Mouse (Mus musculus) spleen, adult 12 weeks (tissue): ENCODE measurements around the gene Mctp1.
"Not testable (repeated sequence)": the region's sequence is repeated elsewhere in the genome, so short reads cannot be mapped to it uniquely, and the experiment has no call there.

Source experiments
- DNase-seq: peaks from one replicate; pipeline ENCODE4 v3.0.0; 2022; ENCODE audit warnings: low spot score

Mctp1 gene

DNA sequence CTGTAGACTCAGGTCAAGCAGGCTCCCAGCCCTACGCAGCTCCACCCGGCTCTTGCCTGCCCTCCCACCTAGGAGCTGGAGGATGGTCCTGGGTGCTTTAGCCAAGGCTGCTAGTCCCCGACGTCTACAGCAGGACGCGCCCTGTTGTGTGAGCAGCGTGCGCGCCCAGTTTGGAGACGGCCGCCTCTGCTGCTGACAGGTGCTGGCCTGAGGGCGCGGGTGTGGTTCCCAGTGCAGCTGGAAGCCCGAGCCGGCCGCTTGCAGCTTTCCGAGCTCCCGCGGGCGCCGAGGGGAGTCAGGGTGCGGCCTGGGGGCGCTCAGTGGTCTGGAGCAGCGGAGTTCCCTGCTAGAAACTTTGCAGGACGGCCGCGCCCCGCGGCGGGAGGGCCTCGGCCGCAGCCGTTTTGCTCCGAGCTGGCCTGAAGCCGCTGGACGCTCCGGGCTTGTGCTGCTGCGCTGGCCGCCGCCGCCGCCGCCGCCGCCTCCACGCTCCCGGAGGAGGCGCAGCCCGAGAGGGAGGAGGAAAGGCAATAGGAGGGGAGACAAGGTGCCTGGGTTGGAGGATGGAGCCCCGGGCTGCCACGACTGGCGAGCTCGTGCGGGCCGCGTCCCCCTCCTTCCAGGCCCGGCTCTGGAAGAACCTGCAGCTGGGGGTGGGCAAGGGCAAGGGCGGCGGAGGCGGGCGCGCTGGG, at the start of gene Mctp1:
Gene Mctp1, plus strand, starts transcription at position 564 of the 692 bp plus-strand sequence.
- DNase-seq, result no peak

DNA sequence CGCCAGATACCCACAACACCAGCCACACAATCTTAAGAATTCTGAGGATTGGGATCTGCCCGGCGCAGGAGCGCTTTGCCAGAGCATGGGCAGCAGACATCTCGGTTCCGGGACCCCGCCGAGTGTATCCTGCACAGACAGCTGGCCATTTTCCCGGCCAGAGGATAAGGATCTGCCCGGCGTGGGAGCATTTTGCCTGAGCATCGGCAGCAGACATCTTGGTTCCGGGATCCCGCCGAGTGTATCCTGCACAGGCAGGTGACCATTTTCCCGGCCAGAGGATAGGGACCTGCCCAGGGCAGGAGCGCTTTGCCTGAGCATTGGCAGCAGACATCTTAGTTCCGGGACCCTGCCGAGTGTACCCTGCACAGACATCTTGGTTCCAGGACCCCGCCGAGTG, 38.4 kb upstream of the Mctp1 start:
- not testable (repeated sequence) for DNase-seq

DNA sequence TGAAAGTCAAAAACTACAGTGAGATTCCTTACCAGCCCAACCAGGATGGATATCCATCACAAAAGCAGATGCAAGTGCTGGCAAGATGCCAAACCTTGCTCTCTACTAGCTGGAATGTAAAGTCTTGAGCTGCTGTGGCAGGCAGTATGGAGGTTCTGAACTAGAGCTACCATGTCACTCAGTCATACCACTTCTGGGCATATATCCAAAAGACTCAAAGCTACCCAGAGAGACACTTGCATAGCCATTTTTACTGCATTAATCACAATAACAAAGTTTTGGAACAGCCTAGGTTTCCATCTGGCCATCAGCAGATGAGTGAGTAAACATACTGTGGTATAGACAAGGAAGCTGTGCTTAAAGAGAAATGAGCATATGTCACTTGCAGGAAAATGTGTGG, 25.6 kb upstream of the Mctp1 start:
- no peak for DNase-seq

DNA sequence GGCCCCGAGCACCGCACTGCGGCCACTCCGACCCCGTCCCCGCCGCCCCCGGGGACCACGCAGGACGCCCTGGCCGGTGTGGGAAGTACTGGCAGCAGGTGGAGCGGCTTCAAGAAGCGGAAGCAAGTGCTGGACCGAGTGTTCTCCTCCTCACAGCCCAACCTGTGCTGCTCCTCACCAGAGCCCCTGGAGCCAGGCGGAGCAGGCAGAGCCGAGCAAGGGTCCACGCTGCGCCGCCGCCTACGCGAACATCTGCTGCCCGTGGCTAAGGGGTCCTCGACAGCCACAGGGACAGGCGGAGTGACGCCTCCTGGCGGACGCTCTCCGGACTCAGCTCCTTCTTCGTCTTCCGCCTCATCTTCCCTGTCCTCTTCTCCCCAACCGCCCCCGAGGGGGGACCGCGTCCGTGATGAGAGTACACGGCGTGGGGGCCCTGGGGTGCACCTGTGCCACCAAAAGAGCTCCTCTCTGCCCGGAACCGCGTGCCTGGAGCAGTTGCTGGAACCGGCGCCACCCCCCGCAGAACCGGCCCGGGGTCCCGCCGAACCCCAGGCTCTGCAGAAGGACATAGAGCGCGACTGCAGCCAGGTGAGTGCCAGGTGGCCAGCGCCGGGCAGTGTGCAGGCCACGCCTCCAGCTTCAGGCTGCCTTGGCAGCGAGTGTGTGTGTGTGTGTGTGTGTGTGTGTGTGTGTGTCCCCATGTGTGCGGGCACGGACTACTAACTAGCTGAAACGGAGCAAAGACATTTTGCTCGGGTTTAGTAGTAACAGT, 515 bp downstream of the Mctp1 start:
- no peak for DNase-seq

DNA sequence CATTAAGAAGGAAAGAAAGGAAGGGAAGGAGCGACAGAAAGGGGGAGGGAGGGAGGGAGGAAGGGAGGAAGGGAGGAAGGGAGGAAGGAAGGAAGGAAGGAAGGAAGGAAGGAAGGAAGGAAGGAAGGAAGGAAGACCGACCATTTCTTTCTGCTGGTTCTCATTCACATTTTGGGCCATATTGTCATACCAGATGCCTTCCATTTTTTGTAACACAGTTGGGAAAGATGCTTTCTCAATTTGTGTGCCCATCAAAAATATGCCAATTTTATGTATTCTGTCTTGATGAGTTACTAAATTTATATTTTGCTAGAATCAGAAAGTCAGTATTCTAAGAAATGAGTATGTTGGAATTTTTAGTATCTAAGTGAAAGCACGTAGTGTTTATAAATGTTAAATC, 4.3 kb downstream of the Mctp1 start:
- no peak for DNase-seq

DNA sequence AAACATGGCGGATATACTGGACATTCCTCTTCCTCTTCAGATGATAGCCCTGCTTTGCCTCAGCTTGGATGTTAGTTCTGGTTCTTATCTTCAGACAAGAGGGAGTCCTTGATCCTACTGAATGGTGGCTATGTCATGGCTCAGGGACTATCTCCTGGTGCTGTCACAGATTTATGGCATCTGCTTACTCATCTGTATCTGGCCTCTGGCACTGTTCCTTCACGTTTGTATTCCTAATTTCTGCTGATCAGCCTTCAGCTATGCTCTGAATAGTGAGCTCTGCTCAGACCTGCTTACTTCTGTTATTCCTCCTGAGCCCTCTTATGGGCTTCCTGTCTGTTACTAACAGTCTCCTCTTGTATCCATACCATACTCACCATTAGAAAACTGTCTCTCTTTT, 7.6 kb downstream of the Mctp1 start:
- DNase-seq, result no peak

DNA sequence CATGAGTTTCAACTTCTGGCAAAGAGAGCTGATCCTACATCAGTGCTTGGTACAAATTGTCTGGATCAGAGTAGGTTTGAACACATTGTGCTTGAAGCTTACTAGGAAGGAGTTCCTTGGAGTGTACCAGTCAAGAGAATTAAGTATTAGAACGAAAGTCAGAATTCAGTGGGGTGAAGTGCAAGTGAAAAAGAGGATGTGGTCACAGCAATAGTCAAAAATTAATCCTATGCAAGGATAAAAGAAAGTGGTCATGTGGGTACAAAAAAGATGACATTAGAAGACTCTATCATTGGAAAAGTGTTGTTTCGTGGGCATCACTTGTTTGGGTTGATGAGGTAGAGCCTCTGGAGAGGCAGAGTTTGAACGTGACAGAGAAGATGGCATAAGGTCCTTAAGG, 8.8 kb downstream of the Mctp1 start:
- no peak for DNase-seq

DNA sequence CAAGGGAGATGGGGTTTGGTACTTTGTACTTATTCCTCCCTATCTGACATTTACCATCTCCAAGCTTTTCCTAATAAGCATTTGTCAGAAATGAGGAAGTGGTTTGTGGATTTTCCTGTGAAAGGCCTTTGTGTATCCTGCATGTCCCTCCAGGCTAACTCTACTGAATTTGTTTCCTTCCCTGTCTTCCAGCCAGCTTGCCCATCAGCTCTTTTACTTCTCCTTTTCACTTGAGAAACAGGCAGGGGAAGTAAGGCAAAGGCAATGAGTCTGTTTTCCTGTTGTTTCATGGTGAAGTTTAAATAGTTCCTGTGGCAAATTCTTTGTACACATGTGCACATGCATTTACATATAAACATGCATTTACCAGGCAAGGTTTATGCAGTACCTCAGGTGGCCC, 11.6 kb downstream of the Mctp1 start:
- no peak for DNase-seq

DNA sequence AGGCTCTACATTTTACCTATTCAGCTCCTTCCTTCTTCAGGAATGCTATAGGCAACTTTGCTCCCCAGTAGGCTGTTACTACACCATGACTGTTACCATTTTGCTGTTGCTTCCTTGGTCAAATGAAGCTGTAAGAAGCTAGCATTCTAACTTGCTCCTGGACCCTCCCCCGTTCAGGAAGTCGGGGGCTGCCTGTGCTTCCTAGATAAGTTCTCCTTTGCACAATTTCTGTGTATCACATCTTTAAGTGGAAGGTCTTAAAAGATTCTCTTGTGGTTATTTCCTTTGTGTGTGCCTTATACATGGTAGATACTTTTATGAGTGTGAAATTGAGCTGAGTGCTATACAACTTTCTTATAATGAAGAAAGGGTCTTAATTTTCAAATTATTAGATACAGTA, 25.0 kb downstream of the Mctp1 start:
- no peak for DNase-seq

DNA sequence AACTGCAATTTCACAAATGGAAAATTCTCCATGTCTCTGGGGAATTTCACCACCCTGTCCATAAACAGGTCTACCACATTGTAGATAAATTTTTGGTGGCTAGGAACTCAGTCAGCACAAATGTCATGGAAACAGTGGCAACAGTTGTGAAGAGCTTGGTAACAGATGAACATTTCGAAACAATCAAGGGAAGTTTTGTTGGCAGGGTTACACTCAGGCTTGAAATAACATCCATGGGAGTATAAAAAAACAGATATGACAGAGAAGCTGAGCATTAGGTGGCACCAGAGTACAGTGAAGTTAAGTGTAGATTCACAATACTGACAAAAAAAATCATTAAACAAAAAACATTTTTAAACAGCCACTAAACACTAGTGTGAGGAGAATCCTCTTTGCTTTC, 26.3 kb downstream of the Mctp1 start:
- no peak for DNase-seq

DNA sequence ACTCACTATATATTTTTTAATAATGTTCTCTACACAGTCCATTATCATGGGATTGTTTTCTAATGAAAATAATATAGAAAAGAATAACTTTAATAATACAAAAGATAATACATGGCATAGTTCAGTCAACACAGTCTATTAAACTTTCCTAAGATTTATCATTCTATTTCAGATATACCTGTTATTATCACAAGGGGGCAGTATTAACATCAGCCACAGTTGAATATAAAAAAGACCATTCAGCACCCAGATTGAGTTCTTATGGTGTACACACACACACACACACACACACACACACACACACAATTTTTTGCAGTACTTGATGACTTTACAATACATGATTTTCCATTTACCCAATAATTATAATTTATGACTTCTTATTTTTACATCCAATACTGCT, 31.0 kb downstream of the Mctp1 start:
- no peak for DNase-seq

DNA sequence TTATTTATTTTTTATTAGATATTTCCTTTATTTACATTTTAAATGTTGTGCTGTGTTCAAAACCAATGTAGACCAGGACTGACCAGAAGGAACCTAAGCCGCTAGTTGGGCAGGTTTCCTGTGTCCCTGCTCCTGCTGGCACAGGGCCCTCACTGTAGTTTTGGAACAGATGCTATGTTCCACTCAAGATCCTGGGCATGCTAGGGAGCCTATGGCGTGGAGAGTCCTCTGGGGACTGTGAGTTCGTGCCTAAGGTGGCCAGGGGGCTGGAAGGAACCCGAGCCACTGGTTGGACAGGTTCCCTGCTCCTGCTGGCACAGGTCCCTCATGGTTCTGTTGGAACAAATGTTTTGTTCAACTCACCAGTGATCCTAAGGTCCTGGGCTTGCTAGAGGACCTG, 35.8 kb downstream of the Mctp1 start:
- no peak for DNase-seq

DNA sequence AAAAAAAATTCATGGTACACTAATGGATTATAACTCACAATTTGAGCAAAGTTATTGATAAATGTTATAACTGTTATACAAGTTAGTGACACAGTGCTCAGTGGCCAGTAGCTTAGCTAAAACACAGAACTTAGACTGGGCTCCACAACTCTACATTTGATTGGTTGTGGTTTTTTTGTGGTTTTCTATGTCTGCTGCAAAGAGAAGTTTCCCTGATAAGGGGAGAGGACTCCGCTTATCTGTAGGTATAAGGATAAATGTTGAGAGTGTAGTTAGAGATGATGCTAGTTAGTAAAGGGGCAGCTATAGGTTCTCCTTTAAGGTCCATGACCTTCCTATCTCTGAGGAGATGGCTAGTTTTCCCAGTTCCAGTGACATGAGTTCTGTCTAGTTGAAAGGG, 36.7 kb downstream of the Mctp1 start:
- DNase-seq, result no peak

DNA sequence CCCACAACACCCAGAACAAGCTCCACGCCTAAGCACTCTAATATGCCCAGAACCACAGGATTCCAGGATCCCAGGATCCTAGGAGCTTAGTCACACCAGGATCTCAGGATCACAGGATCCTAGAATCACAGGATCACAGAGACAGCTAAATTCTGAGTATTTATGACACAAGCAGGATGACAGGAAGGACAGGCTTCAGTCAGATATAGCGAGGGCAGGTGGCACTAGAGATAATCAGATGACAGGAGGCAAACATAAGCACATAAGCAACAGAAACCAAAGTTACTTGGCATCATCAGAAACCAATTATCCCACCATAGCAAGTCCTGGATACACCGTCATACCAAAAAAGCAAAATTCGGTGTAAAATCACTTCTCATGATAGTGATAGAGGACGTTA, 37.8 kb downstream of the Mctp1 start:
- no peak for DNase-seq

DNA sequence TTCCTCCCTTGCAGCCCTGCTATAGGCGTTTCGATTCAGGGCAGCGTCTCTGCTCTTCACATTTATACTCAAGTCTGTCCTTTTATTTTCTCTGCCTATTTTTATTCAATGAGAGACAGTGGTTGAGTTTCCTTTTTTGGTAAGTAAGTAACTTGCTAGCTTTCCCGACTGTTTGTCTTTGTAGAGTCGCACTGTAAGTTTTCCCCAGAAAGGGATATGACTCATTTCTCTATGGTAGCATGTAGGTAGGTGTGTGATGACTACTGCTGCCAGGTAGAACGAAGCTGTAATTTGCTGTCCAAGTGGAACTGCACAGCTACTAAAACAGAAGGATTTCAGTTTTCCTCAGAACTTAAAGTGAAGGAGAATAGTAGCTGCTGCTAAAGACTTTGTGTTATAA, 45.1 kb downstream of the Mctp1 start:
- DNase-seq, result no peak

DNA sequence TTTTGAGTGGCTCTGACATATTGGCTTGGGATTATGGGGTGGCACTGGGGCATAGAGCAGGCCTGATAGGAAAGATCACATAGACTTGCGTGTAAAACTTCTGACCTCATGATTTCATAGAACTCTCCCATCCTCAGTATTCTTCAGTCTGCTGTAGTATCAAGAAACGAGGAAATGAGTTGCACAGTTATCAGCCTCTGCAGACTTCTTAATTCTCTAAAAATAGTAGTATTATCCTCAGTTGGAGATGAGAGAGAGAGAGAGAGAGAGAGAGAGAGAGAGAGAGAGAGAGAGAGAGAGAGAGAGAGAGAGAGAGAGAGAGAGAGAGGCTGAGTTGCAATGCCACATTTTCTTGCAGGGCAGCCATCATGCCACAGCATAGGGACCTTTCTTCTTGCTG, 45.6 kb downstream of the Mctp1 start:
- no peak for DNase-seq

DNA sequence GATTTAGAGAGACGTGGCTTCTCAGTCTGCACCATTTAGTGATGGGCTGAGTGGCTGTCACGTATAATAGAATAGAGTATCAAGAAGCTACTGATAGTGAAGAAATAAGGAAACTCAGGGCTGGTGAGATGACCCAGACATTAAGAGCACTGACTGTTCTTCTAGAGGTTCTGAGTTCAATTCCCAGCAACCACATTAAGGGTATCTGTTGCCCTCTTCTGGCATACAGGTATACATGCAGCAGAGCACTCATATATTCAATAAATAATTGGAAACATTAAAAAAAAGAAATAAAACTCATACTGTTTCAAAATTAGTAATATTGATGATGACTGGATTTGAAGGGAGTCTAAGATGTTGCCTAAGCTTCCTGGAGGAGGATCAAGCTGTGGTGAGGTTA, 47.6 kb downstream of the Mctp1 start:
- DNase-seq, result no peak

DNA sequence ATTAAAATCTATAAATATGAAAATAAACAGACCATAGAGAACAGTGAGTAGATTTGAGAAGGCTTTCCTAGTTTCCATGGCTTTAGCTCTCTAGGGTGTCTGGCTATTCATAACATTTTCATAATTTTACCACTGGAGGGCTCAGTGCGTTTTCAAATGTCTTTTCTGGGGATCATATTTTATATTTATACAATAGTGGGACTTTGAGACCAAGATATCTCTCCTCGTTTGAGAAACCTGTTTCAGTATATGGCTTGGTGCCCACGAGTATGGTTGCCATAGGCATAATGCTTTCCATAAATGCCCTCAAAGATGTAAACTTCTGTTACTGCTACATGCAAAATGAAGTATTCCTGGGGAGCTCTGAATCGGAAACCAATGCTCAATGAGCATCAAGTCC, 49.1 kb downstream of the Mctp1 start:
- DNase-seq, result no peak

DNA sequence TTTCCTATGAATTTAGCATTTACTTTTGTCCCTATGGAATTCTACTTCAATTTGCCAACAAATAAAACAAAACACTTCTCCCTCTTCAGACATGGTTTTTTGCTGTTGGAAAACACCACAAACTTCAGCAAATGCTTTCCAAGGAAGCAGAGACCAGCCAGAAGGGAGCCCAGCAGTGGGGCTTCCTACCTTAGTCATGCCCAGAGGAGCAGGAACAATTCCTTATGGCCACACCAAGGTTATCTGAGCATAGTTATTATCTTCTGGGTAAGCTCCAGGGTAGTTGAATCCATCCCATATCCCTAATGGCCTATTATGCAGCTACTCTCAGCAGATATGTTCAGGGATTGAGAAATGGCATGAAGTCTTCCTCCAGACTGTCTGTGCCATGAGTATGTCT, 52.1 kb downstream of the Mctp1 start:
- DNase-seq, result no peak

DNA sequence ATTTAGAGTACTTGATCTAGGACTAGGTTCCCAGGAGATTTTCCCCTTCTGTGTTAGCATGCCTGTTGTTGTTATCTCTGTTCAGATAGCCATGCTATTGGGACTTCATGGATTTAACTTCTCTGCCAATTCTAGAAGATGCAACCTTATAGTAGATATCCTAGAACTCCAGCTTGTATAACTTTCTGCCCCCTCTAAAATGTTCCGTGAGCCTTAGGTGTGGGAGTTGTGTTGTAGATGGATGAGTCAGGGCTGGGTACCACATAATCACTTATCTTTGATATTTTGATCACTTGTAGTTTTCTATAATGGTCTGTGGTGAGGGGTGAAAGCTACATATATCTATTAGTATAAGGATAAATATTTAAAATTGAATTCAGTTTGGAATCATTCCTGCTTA, 54.4 kb downstream of the Mctp1 start:
- DNase-seq, result no peak

DNA sequence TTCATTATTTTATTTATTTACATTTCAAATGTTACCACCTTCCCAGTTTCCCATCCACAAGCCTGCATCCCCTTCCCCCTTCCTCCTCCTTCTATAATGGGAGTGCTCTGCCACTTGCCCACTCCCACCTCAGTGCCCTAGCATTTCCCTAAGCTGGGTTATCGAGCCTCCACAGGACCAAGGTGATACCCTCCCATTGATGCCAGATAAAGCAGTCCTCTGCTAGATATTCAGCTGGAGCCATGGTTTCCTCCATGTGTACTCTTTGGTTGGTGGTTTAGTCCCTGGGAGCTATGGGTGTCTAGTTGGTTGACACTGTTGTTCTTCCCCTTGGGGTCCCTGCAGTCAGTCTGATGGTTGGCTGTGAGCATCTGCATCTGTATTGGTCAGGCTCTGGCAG, 61.7 kb downstream of the Mctp1 start:
- DNase-seq, result no peak

DNA sequence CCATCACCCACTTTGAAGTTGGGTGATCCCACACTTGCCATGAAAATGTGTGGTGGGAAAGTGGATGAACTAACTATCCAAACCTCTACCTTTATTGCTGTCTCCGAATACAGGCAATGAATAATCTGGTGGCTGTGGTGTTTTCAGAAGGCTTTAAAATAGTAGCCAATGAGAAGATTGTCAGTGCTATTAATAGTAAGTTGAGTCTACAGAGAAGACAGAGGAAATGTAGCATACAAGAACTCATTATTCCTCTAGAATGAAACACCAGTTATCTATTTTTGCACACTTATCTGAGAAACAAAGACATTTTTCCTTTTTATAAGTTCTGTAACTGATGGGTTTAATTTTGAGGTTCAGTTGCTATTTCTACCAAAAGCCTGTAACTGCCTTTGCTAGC, 63.2 kb downstream of the Mctp1 start:
- no peak for DNase-seq

DNA sequence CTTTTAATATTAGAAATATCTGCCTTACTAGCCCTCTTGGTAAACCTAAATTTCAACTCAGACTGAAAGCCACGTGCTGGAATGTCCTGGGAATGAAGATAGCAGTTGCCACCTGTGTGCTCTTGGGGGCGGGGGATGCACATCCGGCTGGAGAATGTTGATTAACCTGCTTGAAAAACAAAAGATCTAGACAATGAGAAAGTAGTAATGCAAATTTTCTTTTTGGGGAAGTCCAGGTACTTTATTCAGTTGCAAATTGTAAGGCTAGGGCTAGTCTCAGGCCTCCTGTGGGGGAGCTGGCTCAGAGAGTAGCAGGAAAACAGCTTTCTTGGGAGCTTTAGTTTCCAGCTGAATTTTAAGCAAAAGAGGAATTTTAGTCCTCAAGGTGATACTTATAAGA, 67.2 kb downstream of the Mctp1 start:
- not testable (repeated sequence) for DNase-seq

DNA sequence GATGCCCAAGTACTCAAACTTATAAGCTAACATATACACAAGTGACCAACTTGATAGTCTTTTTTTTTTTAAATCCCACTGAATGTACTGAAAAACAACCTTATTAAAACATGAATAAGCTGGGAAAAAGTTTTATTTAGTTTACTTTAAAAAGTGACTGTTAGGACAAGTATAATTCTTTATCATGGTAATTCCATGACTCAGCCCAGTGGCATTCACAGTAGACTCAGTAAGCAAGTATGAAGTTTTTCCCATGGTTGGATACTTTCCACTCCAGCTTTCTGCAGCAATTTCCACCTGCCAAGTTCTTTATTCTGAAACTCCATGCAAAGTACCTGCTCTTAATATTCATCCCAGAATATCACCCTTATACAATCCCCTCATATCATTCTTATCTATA, 97.3 kb downstream of the Mctp1 start:
- DNase-seq, result no peak
